Mouse (Mus musculus) liver, embryonic 13.5 days (tissue): Measurements from ENCODE around the gene Pnldc1. TPM values are rescaled to one million over a fixed set of nuclear protein-coding genes. Genes with fewer than 3 reads are reported as not detected.
"Not testable (repeated sequence)": the region's sequence is repeated elsewhere in the genome, so short reads cannot be mapped to it uniquely, and the experiment has no call there.

Source experiments
- ATAC-seq: fragments of 200-750 bp; cut with Nextera tagmentation; 2 replicates; pipeline ENCODE4 v1.8.0; 2017; ENCODE audit warnings: low read depth, mild to moderate bottlenecking, moderate number of reproducible peaks, moderate library complexity
- DNase-seq: peaks from one replicate; pipeline ENCODE4 v3.0.0; 2022
- H3K27ac ChIP-seq: fragments of 300-500 bp; sonication (generic); 2 replicates; pipeline ENCODE4 v1.5.1; 2015; ENCODE audit warnings: moderate library complexity, mild to moderate bottlenecking, inconsistent platforms
- H3K27me3 ChIP-seq: fragments of 300-500 bp; sonication (generic); 2 replicates; pipeline ENCODE4 v1.6.1; 2015; ENCODE audit warnings: mild to moderate bottlenecking, inconsistent platforms
- H3K36me3 ChIP-seq: fragments of 300-500 bp; sonication (generic); 2 replicates; pipeline ENCODE4 v1.6.1; 2015; ENCODE audit warnings: mild to moderate bottlenecking, inconsistent platforms
- H3K4me1 ChIP-seq: fragments of 300-500 bp; sonication (generic); replicated peaks from 2 replicates; pipeline ENCODE4 v1.6.1; 2015; ENCODE audit warnings: inconsistent platforms
- H3K4me2 ChIP-seq: fragments of 300-500 bp; sonication (generic); 2 replicates; pipeline ENCODE4 v1.6.1; 2015; ENCODE audit warnings: inconsistent platforms, mild to moderate bottlenecking, moderate library complexity
- H3K4me3 ChIP-seq: fragments of 300-500 bp; sonication (generic); replicated peaks from 2 replicates; pipeline ENCODE4 v1.5.1; 2015; ENCODE audit warnings: mild to moderate bottlenecking, inconsistent platforms
- H3K9ac ChIP-seq: fragments of 300-500 bp; sonication (generic); 2 replicates; pipeline ENCODE4 v1.6.1; 2015; ENCODE audit warnings: mild to moderate bottlenecking, inconsistent platforms
- H3K9me3 ChIP-seq: fragments of 300-500 bp; sonication (generic); replicated peaks from 2 replicates; pipeline ENCODE4 v1.6.1; 2016; ENCODE audit warnings: inconsistent platforms
- WGBS: fragments of 180-500 bp; shearing (Covaris S2); methylation state at CpG from one replicate; pipeline ENCODE4 v1.1.7; 2015; ENCODE audit not compliant: insufficient replicate concordance; 5-methylcytosine and 5-hydroxymethylcytosine counted together
- polyA plus RNA-seq: library from polyadenylated mRNA; unstranded; fragments of >200 nt; fragmentation: Nextera tagmentation; extraction: Ambion mirVana; gene quantifications from 2 replicates; pipeline ENCODE4 v1.2.1, GENCODE M21; 2015

Gene Pnldc1
- 0.40 and 0.66 TPM in 2 replicates for polyA plus RNA-seq

DNA sequence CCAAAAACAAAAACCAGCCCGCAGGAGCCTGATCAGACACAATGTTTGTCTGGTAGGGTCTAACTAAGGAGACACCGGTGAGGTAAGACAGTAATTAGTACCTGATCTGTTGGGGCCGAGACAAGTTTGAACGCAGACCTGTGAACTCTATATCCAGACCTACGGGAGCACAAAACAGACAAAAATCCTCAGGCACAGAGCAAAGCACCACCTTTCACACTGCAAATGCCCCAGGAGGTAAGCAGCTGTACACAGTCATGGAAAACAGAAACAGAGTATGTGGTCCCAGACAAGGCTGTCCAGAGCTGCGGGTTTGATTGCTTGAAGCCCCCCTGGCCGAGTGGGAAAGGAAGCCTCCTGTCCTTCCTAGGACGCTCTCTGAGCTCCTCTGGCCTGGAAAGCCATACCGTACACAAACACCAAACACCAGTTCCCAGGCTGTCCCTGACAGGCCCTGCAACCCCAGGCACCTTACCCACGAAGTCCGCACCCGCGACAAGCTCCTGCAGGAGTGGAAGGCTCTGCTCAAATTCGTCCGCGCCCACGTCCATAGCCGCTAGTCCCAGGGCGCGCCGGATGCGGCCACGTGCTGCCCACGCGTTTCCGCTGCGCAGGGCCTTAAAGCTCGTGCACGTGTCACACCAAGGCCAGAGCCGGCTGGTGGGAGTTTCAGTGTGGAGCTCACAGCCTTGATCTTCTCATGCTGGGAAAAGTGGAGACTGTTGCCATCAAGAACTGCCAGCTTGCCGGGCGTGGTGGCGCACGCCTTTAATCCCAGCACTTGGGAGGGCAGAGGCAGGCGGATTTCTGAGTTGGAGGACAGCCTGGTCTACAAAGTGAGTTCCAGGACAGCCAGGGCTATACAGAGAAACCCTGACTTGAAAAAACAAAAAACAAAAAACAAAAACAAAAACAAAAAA, at the start of gene Pnldc1:
Pnldc1 (minus strand) TSS at position 870 of the 920 bp plus-strand sequence.
- 81% methylated on average over 35 of the region's 35 CpGs for whole genome bisulfite sequencing
- Histone ChIP-seq H3K4me2 (no peak within 1 kb of the TSS), H3K27me3 (no peaks in the 10 kb centered on the region), H3K36me3 (peaks cover 62% of the 10 kb centered on the region), H3K27ac (no peak within 1 kb of the TSS), H3K9me3 (no peaks in the 10 kb centered on the region), H3K4me3 (no peak within 1 kb of the TSS), H3K9ac (no peak within 1 kb of the TSS), H3K4me1 (peaks cover 4% of the 10 kb centered on the region)
- ATAC-seq (no peak), DNase-seq (no peak)

DNA sequence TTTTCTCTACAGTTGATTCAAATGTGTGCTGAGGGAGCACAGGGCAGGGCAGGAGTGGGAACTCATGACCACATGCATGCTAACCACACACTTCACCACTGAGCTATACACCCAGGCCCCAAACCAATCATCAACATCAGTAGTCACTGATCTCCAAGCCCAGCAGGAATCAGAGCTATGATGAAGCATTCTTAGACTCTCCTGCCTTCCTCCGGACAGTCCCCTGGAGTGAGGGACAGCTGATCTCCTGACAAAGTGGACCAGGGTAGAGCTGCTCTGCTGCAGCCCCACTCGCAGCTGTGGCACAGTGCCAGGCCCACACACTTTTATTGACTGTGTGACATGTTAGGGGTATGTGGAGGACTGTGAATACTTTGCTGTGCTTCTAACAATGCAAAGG, 49.3 kb upstream of the Pnldc1 start:
- not testable (repeated sequence) for H3K9me3 ChIP-seq, DNase-seq, ATAC-seq, H3K27me3 ChIP-seq, H3K27ac ChIP-seq
- Histone ChIP-seq H3K4me1 (peaks cover 20% of the 10 kb centered on the region), H3K36me3 (peaks cover 21% of the 10 kb centered on the region), H3K4me2 (peak overlapping the region; percentile 52), H3K9ac (peak overlapping the region; percentile 33; the same call in 1 of the 2 replicates), H3K4me3 (peak overlapping the region; percentile 36)
- WGBS = 41% methylated on average over 2 of the region's 2 CpGs

DNA sequence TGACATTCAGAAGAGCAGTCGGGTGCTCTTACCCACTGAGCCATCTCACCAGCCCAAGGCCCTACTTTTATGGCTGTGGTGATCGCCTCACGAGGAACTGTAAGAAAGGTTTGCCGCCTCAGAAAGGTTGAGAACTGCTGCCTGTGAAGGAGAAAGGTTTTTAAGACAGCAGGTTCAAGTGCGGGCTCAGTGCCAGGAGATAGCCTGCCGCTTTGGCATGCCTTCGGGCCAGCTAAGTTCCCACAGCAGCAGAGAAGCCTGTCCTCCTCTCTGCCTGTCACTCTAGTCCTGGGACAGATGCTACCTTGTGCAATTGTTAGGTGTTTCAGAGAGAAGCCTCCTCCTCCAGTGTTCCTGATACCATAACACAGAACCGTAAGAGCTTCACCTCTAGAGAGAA, 46.6 kb upstream of the Pnldc1 start:
- Histone ChIP-seq H3K36me3 (peaks cover 37% of the 10 kb centered on the region), H3K4me3 (no peak overlapping the region), H3K4me2 (no peak overlapping the region), H3K9me3 (no peaks in the 10 kb centered on the region), H3K27me3 (no peaks in the 10 kb centered on the region), H3K4me1 (peaks cover 14% of the 10 kb centered on the region), H3K27ac (no peak overlapping the region), H3K9ac (no peak overlapping the region)
- DNase-seq = no peak
- WGBS = 81% methylated on average over 8 of the region's 8 CpGs
- ATAC-seq = no peak

DNA sequence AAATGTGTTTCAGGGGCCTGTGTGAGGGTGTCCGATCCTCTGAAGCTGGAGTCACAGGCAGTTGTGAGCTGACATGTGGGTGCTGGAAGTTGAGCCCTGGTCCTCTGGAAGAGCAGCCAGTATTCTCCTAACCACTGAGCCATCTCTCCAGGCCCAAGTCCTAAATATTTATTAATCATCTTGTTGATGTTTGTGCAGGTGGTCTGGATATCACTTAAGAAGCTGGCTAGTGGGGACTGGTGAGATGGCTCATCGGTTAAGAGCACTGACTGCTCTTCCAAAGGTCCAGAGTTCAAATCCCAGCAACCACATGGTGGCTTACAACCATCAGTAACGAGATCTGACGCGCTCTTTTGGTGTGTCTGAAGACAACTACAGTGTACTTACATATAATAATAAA, 39.6 kb upstream of the Pnldc1 start:
- H3K27ac ChIP-seq = no peak overlapping the region
- no peak overlapping the region for H3K9ac ChIP-seq
- ATAC-seq (no peak), DNase-seq (no peak)
- H3K4me3 ChIP-seq = no peak overlapping the region
- no peak overlapping the region for H3K4me2 ChIP-seq
- H3K9me3 ChIP-seq = no peaks in the 10 kb centered on the region
- no peaks in the 10 kb centered on the region for H3K4me1 ChIP-seq
- H3K27me3 ChIP-seq = no peaks in the 10 kb centered on the region
- WGBS = 83% methylated on average over 5 of the region's 5 CpGs
- H3K36me3 ChIP-seq = peaks cover 67% of the 10 kb centered on the region

DNA sequence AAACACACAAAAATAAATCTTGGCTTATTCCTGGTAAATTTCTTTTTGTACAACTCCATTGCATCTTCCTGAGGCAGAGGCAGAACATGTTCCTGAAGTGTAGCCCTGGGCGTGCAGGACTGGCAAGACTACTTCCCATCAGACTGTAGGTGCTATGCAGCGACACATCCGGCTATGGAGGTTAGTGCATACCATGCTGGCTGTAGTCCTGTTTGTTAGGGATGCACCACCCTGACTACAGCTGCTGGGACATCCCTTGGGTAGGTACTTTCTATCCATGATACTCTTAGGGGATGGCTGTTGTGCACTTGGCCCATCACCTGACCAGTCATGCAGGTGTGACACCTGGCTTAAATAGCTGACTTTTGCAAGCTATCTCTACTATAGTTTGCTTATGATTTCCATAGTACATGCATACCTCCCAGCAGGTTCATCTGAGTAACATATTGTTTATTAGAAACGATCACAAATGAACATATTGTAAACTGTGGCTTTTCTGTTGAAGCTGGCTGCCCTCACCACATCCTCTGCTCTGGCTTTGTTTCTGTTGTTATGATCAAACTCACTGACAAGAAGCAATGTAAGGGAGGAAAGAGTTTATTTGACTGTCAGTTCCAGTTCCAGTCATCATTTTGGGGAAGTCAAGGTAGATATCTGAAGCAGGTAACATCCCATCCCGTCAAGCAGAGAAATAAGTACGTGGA, 32.6 kb upstream of the Pnldc1 start:
- Histone ChIP-seq H3K4me2 (no peak overlapping the region), H3K36me3 (peaks cover 42% of the 10 kb centered on the region), H3K4me3 (no peak overlapping the region), H3K27ac (no peak overlapping the region), H3K27me3 (no peaks in the 10 kb centered on the region), H3K4me1 (peaks cover 24% of the 10 kb centered on the region), H3K9me3 (no peaks in the 10 kb centered on the region), H3K9ac (no peak overlapping the region)
- 85% methylated on average over 6 of the region's 6 CpGs for WGBS
- ATAC-seq (no peak), DNase-seq (no peak)

DNA sequence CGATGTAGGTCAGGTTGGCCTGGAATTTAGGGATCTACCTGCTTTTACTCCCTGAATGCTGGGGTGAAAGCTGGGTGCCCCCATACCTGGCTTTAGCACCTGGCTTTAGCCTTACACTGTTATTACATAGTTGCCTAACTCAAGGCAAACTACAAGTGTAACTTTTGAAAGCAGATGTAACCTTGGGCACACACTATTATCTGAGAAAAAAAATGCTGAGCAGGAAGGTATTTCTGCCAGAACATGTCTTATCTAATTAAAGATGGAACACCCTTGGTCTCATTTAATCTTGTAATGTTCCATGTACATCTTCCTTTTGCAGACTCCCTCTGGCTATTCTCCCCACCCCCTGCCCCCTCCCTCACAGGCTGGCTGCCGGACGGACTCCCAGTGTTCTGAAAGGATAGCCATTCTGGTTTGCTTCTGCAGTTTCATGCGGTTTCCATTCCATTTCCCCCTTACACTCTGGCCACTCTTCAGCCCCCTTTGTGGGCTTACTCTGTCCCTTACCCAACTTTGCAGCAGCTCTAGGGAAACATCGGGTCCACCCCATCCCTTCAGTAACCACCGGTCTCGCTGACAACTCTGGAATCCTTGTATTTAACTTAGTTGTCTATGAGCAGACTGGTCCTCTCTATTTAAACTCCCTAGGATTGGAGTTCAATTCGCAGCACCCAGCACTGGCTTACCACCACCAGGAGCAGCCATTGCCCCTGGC, 31.7 kb upstream of the Pnldc1 start:
- ATAC-seq (no peak), DNase-seq (no peak)
- H3K27me3 ChIP-seq = no peaks in the 10 kb centered on the region
- H3K27ac ChIP-seq = no peak overlapping the region
- H3K4me3 ChIP-seq = no peak overlapping the region
- no peak overlapping the region for H3K9ac ChIP-seq
- H3K9me3 ChIP-seq = no peaks in the 10 kb centered on the region
- peaks cover 37% of the 10 kb centered on the region for H3K36me3 ChIP-seq
- 62% methylated on average over 8 of the region's 8 CpGs for WGBS
- peaks cover 24% of the 10 kb centered on the region for H3K4me1 ChIP-seq
- no peak overlapping the region for H3K4me2 ChIP-seq

DNA sequence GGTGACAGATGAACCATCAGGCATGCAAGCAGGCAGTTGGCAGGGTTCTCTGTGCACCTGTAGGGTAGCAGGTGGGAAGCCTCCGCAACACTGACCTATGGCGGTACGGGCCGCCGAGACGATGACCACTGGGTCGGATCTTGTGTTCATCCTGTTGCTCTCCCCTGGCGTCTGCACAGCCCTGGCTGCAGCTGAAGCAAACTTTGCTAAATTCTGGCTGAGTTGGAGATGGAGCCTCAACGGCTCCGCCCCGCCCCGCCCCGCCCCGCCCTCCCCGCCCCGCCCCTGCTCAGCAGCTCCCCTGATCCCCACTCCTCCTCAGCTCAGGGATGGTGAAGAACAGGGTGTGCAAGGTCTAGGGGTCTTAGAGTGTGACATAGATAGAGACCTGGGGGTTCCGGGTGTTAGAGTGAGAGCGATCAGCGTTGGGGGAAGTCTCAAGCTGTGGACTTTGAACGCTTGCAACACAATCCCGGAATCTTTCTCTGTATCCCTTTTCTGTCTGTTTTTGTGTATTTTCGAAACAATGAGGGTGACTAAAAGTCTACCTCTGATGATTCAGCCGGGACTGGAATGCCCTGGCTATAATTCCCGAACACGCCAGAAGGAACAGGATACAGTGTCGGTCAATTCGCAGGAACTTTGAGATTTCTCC, 30.2 kb upstream of the Pnldc1 start, which contains the start of gene Acat3:
Acat3 (minus strand) TSS at position 450 of the 655 bp plus-strand sequence.
- 14% methylated on average over 27 of the region's 27 CpGs for WGBS
- peak within 1 kb of the TSS; percentile 32; the same call in 1 of the 2 replicates for H3K27ac ChIP-seq
- ATAC-seq (peak; percentile 67), DNase-seq (no peak)
- no peaks in the 10 kb centered on the region for H3K9me3 ChIP-seq
- H3K4me2 ChIP-seq = peak within 1 kb of the TSS; percentile 60
- H3K9ac ChIP-seq = peak within 1 kb of the TSS; percentile 51; the same call in 1 of the 2 replicates
- peaks cover 24% of the 10 kb centered on the region for H3K4me1 ChIP-seq
- H3K36me3 ChIP-seq = peaks cover 27% of the 10 kb centered on the region
- H3K27me3 ChIP-seq = no peaks in the 10 kb centered on the region
- peak within 1 kb of the TSS; percentile 31 for H3K4me3 ChIP-seq

DNA sequence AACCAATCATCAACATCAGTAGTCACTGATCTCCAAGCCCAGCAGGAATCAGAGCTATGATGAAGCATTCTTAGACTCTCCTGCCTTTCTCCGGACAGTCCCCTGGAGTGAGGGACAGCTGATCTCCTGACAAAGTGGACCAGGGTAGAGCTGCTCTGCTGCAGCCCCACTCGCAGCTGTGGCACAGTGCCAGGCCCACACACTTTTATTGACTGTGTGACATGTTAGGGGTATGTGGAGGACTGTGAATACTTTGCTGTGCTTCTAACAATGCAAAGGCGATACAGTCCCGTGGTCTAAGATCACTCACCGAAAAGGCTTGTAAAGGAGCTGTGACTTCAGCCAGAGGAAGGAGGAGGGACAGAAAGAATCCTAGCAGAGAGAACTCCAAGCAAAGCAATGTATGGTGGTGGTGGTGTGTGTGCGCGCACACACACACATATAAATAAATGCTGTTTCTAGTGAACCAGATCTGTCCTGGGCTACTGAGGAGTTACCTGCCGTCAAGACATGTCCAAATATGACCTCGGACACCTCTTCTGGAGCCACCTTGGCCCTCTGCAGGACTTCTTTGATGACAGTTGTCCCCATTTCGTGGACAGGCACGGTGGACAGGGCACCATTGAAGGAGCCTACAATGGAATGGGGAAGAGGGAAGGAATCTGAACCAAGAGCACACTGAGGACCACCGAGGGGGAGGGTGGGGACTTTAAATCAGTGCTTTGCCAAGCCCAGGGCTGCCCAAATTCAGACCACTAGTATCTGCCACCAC, 29.5 kb upstream of the Pnldc1 start:
- WGBS = 42% methylated on average over 2 of the region's 12 CpGs
- peak overlapping the region; percentile 60 for H3K4me2 ChIP-seq
- peak overlapping the region; percentile 51; the same call in 1 of the 2 replicates for H3K9ac ChIP-seq
- H3K27ac ChIP-seq, H3K27me3 ChIP-seq, H3K9me3 ChIP-seq, DNase-seq: not testable (repeated sequence)
- peaks cover 24% of the 10 kb centered on the region for H3K4me1 ChIP-seq
- H3K36me3 ChIP-seq = peaks cover 20% of the 10 kb centered on the region
- ATAC-seq = peak; percentile 27
- H3K4me3 ChIP-seq = peak overlapping the region; percentile 31

DNA sequence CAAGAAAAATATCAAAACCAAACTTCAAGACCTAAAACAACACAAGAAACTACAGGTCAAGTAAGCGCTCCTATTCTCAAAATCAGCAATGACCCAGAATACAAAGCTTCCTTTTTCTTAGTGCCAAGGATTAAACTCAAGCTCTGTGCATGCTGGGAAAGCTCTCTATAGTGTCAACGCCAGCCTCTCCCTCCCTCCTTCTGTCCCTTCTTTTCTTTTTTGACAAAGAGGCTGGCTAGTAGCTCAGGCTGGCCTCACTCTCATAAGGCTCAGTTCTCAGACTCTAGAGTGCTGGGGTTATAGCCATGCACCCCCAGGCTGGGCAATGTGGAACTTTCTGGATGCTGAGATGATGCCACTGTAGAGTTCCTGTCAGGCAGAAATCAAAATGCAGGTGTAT, 28.0 kb upstream of the Pnldc1 start:
- Histone ChIP-seq H3K27ac (no peak overlapping the region), H3K4me2 (no peak overlapping the region)

DNA sequence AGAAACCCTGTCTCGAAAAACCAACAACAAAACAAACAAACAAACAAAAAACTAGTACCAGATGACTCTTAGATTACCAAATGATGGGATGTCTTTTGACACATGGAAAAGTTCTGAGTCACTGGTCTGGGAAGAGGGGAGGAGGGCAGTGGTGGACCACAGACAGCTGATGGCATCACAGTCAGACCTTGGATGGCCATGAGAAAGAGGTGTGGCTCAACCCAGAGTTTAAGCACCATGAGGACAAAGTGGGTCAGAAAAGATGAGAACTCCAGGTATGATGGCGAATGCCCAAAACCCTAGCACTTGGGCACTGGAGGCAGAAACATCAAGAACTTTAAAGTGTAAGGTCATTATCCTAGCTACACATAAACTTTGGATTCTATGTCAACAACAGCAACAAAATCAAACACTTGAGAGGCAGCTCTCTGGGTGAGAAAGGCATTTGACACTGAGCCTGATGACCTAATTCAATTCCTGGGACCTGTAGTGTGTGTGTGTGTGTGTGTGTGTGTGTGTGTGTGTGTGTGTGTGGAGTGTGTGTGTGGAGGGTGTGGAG, 27.5 kb upstream of the Pnldc1 start:
- ATAC-seq = no peak
- no peak for DNase-seq
- H3K27me3 ChIP-seq = no peaks in the 10 kb centered on the region
- no peak overlapping the region for H3K4me2 ChIP-seq
- no peak overlapping the region for H3K4me3 ChIP-seq
- peaks cover 24% of the 10 kb centered on the region for H3K4me1 ChIP-seq
- H3K9me3 ChIP-seq = no peaks in the 10 kb centered on the region
- H3K36me3 ChIP-seq = peaks cover 2% of the 10 kb centered on the region; the same call in 1 of the 2 replicates
- WGBS = 63% methylated on average over 2 of the region's 2 CpGs
- H3K9ac ChIP-seq = no peak overlapping the region
- H3K27ac ChIP-seq = no peak overlapping the region

More for the DNA sequence above, 28.0 kb upstream of the Pnldc1 start:
- Histone ChIP-seq H3K9me3 (no peaks in the 10 kb centered on the region), H3K4me3 (no peak overlapping the region), H3K9ac (no peak overlapping the region), H3K36me3 (peaks cover 8% of the 10 kb centered on the region), H3K4me1 (peaks cover 24% of the 10 kb centered on the region), H3K27me3 (no peaks in the 10 kb centered on the region)
- WGBS = 50% methylated on average over 2 of the region's 2 CpGs
- DNase-seq = no peak
- ATAC-seq = no peak
